Mouse (Mus musculus) thymus, adult 2 months (tissue): ENCODE measurements at regions not wholly inside any gene's neighbourhood (a gene's known extent, or its start where the extent isn't known, plus 50 kb on each side); places are given as distances from the start of the nearest gene placed in this dataset.

Source experiments
- DNase-seq: peaks from one replicate; pipeline ENCODE4 v3.0.0; 2021
- H3K27ac ChIP-seq: fragments of 200-500 bp; 2 replicates; pipeline ENCODE4 v1.5.1; 2012; ENCODE audit warnings: low read length, control low read depth; ENCODE audit not compliant: control insufficient read depth, insufficient read depth
- H3K27me3 ChIP-seq: fragments of 200-500 bp; 2 replicates; pipeline ENCODE4 v1.6.1; 2012; ENCODE audit warnings: mild to moderate bottlenecking, low read length, moderate library complexity, mixed read lengths; ENCODE audit not compliant: control insufficient read depth, insufficient read depth
- H3K36me3 ChIP-seq: fragments of 200-500 bp; 2 replicates; pipeline ENCODE4 v1.6.1; 2012; ENCODE audit warnings: mild to moderate bottlenecking, low read length, moderate library complexity; ENCODE audit not compliant: control insufficient read depth, insufficient read depth
- H3K4me1 ChIP-seq: fragments of 200-500 bp; replicated peaks from 2 replicates; pipeline ENCODE4 v1.6.1; 2012; ENCODE audit warnings: low read length; ENCODE audit not compliant: control insufficient read depth, insufficient read depth
- H3K4me3 ChIP-seq: fragments of 200-500 bp; 2 replicates; pipeline ENCODE4 v1.5.1; 2012; ENCODE audit warnings: mild to moderate bottlenecking, low read length, control low read depth, moderate library complexity; ENCODE audit not compliant: control insufficient read depth, insufficient read depth
- CTCF ChIP-seq: fragments of 200-500 bp; IDR thresholded peaks from 2 replicates; pipeline ENCODE4 v1.5.1; 2012; ENCODE audit warnings: mild to moderate bottlenecking, control low read depth, low read length, moderate library complexity, borderline replicate concordance; ENCODE audit not compliant: control insufficient read depth, poor library complexity, insufficient read depth; ENCODE audit errors: extremely low read depth
- POLR2A ChIP-seq: fragments of 200-500 bp; IDR thresholded peaks from 2 replicates; pipeline ENCODE4 v1.6.1; 2012; ENCODE audit warnings: mild to moderate bottlenecking, low read length, control low read depth, moderate library complexity; ENCODE audit not compliant: control insufficient read depth, poor library complexity, insufficient read depth; ENCODE audit errors: extremely low read depth
- WGBS: fragments of 180-500 bp; shearing (Covaris S2); methylation state at CpG from one replicate; pipeline ENCODE4 v1.1.7; 2018; 5-methylcytosine and 5-hydroxymethylcytosine counted together

DNA sequence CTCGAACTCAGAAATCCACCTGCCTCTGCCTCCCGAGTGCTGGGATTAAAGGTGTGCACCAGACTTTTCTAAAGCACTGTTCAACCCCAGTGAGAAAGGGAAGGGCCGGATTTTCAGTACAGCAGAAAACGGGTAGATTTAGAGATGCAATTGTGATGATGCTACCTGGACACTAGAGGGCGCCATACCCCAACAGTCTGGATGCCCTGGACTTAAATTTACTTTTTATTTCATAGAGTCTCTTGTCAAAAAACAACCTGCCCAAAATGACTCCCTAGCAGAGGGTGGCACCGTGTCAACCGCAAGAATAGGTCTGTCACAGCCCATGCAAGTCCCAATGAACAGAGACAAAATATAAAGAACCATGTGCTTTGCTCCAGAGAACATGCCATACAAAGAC is 394.2 kb downstream of the Sox9 start:
- TF ChIP-seq POLR2A (no peak), CTCF (no peak)
- no peak overlapping the region for H3K27ac ChIP-seq
- H3K36me3 ChIP-seq: no peaks in the 10 kb centered on the region
- WGBS: 14% methylated on average over 7 of the region's 7 CpGs
- no peak overlapping the region for H3K4me3 ChIP-seq
- H3K4me1 ChIP-seq: peaks cover 17% of the 10 kb centered on the region
- no peaks in the 10 kb centered on the region for H3K27me3 ChIP-seq
- DNase-seq: peak; percentile 43

DNA sequence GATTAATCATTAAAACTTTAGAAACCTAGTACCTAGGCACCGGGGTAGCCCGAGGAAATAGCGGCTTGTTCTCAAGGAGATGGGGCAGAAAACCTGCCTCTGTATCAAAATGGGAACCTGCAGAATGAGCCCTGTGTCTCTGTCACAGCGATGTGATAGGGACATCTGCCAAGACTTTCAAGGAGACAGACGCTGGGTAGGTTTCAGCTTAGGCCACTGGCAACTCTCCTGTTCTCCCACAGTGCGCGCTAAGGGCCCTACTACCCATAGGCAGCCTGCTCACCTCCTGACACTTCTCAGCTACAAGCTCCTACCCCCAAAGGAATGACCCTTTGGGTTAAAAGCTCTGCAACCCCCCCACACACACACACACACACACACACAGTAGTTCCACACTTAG is 396.4 kb downstream of the Sox9 start:
- Histone ChIP-seq H3K4me3 (no peak overlapping the region), H3K4me1 (peaks cover 14% of the 10 kb centered on the region), H3K36me3 (no peaks in the 10 kb centered on the region), H3K27me3 (no peaks in the 10 kb centered on the region), H3K27ac (no peak overlapping the region)
- DNase-seq: no peak
- TF ChIP-seq POLR2A (no peak), CTCF (no peak)
- WGBS: 82% methylated on average over 7 of the region's 7 CpGs

GRCm38 (mm10) chr11:113180008-113180407 is 398.0 kb downstream of the Sox9 start:
- TF ChIP-seq POLR2A: no peak
- TF ChIP-seq CTCF: no peak
- no peak overlapping the region for H3K4me3 ChIP-seq
- peaks cover 5% of the 10 kb centered on the region; the same call in 1 of the 2 replicates for H3K4me1 ChIP-seq
- H3K36me3 ChIP-seq: no peaks in the 10 kb centered on the region
- WGBS: 84% methylated on average over 14 of the region's 14 CpGs
- no peak for DNase-seq
- no peaks in the 10 kb centered on the region for H3K27me3 ChIP-seq
- no peak overlapping the region for H3K27ac ChIP-seq

DNA sequence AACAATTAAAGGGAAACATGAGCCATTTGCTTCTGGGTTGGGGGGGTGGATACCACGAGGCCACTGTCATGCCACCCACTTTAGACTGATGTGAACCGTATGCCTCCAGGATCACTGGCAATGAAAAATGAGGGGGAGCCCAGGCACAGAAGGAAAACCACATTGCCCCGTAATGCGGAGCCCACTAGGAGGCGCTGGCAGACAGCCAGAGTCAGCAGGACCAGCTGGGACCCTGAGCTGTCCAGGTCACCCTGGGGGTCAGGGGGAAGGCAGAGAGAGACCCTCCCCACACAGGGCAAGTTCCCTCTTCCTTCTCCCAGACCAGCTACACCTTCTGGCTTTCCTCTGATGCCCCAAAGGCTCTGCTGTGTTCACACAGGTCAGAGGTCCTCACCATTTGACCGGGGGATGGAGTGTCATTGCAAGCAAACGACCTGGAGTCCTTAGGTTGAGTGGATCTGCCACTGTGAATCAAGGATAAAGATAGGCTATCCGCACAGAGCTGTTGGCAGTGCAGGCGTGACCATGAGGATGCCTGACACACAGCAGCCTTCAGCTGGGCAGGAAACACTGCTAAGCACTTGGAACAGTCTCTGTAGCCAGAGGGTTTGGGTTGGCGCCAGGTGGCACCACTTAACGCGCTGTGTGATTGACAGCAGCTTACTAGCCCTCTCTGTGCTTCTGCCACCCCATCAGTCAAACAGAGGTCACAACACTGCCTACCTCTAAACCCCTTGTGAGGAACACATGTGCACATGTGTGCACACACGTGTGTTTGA is 400.2 kb downstream of the Sox9 start:
- Histone ChIP-seq H3K27ac (no peak overlapping the region), H3K27me3 (no peaks in the 10 kb centered on the region), H3K4me1 (peaks cover 9% of the 10 kb centered on the region), H3K4me3 (no peak overlapping the region), H3K36me3 (no peaks in the 10 kb centered on the region)
- no peak for DNase-seq
- TF ChIP-seq CTCF (no peak), POLR2A (no peak)
- 66% methylated on average over 13 of the region's 13 CpGs for WGBS

DNA sequence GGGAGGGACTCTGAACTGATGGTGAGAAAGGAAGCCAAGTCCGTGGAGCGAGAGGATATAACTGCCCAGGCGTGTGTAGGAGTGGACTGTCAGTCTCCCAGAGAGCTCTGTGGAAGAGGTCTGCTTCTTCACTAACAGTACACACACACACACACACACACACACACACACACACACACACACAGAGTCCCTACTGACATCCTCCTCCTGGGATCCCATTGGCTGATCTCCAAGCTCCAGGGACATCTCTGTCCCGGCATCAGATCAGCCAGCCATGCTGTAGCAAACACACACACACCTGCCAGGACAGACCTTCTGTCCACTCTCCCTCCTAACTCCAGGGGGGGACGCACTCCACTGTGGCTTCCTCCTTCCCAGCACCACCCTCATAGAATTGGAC is 401.5 kb downstream of the Sox9 start:
- Histone ChIP-seq H3K36me3 (no peaks in the 10 kb centered on the region), H3K27me3 (no peaks in the 10 kb centered on the region), H3K27ac (no peak overlapping the region), H3K4me1 (peaks cover 10% of the 10 kb centered on the region), H3K4me3 (no peak overlapping the region)
- 87% methylated on average over 5 of the region's 5 CpGs for WGBS
- no peak for DNase-seq
- TF ChIP-seq POLR2A (no peak), CTCF (no peak)

- H3K27ac ChIP-seq: no peak overlapping the region
- no peak overlapping the region for H3K4me3 ChIP-seq
- no peak for DNase-seq
- TF ChIP-seq POLR2A (no peak), CTCF (no peak)
- peaks cover 10% of the 10 kb centered on the region for H3K4me1 ChIP-seq
- H3K36me3 ChIP-seq: no peaks in the 10 kb centered on the region
- WGBS: 64% methylated on average over 9 of the region's 9 CpGs
- no peaks in the 10 kb centered on the region for H3K27me3 ChIP-seq
These were observed 402.1 kb downstream of the Sox9 start for GRCm38 (mm10) chr11:113184095-113184494.

DNA sequence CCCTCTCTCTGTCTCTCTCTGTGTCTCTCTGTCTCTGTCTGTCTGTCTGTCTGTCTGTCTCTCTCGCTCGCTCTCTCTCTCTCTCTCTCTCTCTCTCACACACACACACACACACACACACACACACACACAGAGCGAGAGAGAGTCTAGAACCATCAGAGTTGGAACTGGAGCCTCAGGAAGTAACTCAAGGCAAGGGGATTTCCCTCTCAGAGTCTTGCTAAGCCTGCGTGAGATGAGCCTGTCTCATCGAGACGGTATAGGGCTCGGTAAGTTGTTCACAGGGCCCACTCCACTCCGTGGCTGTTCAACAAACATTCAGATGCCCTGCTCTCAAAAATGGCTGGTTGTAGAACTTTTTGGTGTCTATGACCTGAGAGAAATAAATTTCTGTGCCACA is 405.4 kb downstream of the Sox9 start:
- Histone ChIP-seq H3K27ac (no peak overlapping the region), H3K36me3 (no peaks in the 10 kb centered on the region), H3K4me1 (peaks cover 13% of the 10 kb centered on the region), H3K4me3 (no peak overlapping the region), H3K27me3 (no peaks in the 10 kb centered on the region)
- DNase-seq: no peak
- 60% methylated on average over 8 of the region's 8 CpGs for WGBS
- no peak for TF ChIP-seq CTCF
- TF ChIP-seq POLR2A: no peak
